Mouse (Mus musculus): Measurements from ENCODE around the gene Rsg1. TPM values are rescaled to one million over a fixed set of nuclear protein-coding genes. Genes with fewer than 3 reads are reported as not detected.

Gene Rsg1
- 1 to 10 TPM; 3.0 to 4.5 TPM for total RNA-seq (2021)
- long read RNA-seq, partial matches to known transcripts: 0 of 1 reads
- long read RNA-seq, other reads (novel, unspliced or antisense): 0 of 1 reads

GRCm38 (mm10) chr4:141213770-141214336 is at the start of gene Rsg1:
Rsg1 (plus strand) TSS chr4:141213956.
- peak; percentile 92 to 95 for DNase-seq (ENCODE audit: low spot score in 2 of 2)

- DNase-seq (ENCODE audit: low spot score in 2 of 2): no peak
These were observed 47.9 kb upstream of the Rsg1 start for GRCm38 (mm10) chr4:141165744-141166292.

- DNase-seq (ENCODE audit: low spot score in 2 of 2): no peak
These were observed 46.6 kb upstream of the Rsg1 start for GRCm38 (mm10) chr4:141167156-141167555.

- DNase-seq (ENCODE audit: low spot score in 2 of 2): peak; percentile 15 to 53
These were observed 41.6 kb upstream of the Rsg1 start for GRCm38 (mm10) chr4:141172121-141172520.

- peak in 1 of 2 experiments; percentile 18 for DNase-seq (ENCODE audit: low spot score in 2 of 2)
These were observed 38.0 kb upstream of the Rsg1 start for GRCm38 (mm10) chr4:141175783-141176182.

GRCm38 (mm10) chr4:141176328-141176838 is 37.4 kb upstream of the Rsg1 start:
- DNase-seq (ENCODE audit: low spot score in 2 of 2): no peak

GRCm38 (mm10) chr4:141178500-141178899 is 35.3 kb upstream of the Rsg1 start:
- no peak for DNase-seq (ENCODE audit: low spot score in 2 of 2)

GRCm38 (mm10) chr4:141180831-141181230 is 32.9 kb upstream of the Rsg1 start:
- DNase-seq (ENCODE audit: low spot score in 2 of 2): no peak

GRCm38 (mm10) chr4:141181981-141182380 is 31.8 kb upstream of the Rsg1 start:
- no peak for DNase-seq (ENCODE audit: low spot score in 2 of 2)

GRCm38 (mm10) chr4:141183932-141184331 is 29.8 kb upstream of the Rsg1 start:
- DNase-seq (ENCODE audit: low spot score in 2 of 2): no peak

- DNase-seq (ENCODE audit: low spot score in 2 of 2): no peak
These were observed 29.3 kb upstream of the Rsg1 start for GRCm38 (mm10) chr4:141184426-141184825.

- no peak for DNase-seq (ENCODE audit: low spot score in 2 of 2)
These were observed 26.6 kb upstream of the Rsg1 start for GRCm38 (mm10) chr4:141186923-141187836.

- DNase-seq (ENCODE audit: low spot score in 2 of 2): no peak
These were observed 22.5 kb upstream of the Rsg1 start for GRCm38 (mm10) chr4:141191294-141191693.

GRCm38 (mm10) chr4:141194553-141194952 is 19.2 kb upstream of the Rsg1 start:
- DNase-seq (ENCODE audit: low spot score in 2 of 2): no peak

- no peak for DNase-seq (ENCODE audit: low spot score in 2 of 2)
These were observed 16.6 kb upstream of the Rsg1 start for GRCm38 (mm10) chr4:141196981-141197685.

GRCm38 (mm10) chr4:141197686-141198035 is 16.1 kb upstream of the Rsg1 start:
- no peak for DNase-seq (ENCODE audit: low spot score in 2 of 2)

- DNase-seq (ENCODE audit: low spot score in 2 of 2): no peak
These were observed 12.8 kb upstream of the Rsg1 start for GRCm38 (mm10) chr4:141200906-141201305.

GRCm38 (mm10) chr4:141202192-141202591 is 11.6 kb upstream of the Rsg1 start:
- no peak for DNase-seq (ENCODE audit: low spot score in 2 of 2)

- peak; percentile 31 to 57 for DNase-seq (ENCODE audit: low spot score in 2 of 2)
These were observed 9.1 kb upstream of the Rsg1 start for GRCm38 (mm10) chr4:141204580-141205061.

GRCm38 (mm10) chr4:141207081-141207480 is 6.7 kb upstream of the Rsg1 start:
- no peak for DNase-seq (ENCODE audit: low spot score in 2 of 2)

Measured in layer of hippocampus, adult 18-20 months (tissue).